Mouse (Mus musculus): Measurements from ENCODE around the gene Cyp24a1.

The Cyp24a1 gene

DNA sequence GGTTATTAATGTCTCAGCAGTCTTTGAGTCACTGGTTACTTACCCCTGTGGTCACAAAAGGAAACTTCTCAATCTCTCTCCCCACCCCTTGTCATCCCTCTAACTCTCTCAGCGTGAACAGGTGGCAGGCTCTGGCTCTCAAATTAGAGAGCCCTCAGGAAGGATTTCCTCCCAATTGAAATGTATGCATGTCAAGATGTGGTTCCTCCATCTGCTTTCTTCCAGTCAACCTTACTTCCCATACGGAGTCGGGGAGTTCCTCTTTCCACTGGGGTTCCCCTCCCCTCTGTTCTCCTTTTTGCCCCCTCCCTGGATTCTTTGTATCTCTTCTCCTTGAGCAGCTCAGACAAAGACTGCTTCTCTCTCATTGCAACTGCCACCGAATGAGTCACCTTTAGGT is 60.7 kb downstream of the Cyp24a1 start:
- no peak for DNase-seq (ENCODE audit: low spot score)
